Mouse (Mus musculus) kidney, adult 18-20 months (tissue): Measurements from ENCODE around the gene Slc38a1.

Experiments
- DNase-seq: peaks from one replicate; pipeline ENCODE4 v3.0.0; 2021

Gene Slc38a1

GRCm38 (mm10) chr15:96551569-96552380 lies 90.9 kb downstream of the Slc38a1 start:
- peak; percentile 37 for DNase-seq

GRCm38 (mm10) chr15:96551107-96551506 lies 91.6 kb downstream of the Slc38a1 start:
- DNase-seq: no peak

- DNase-seq: no peak
Measured at GRCm38 (mm10) chr15:96548363-96548762, 94.3 kb downstream of the Slc38a1 start.

- DNase-seq: peak; percentile 12
Measured at GRCm38 (mm10) chr15:96547256-96548195, 95.2 kb downstream of the Slc38a1 start.

GRCm38 (mm10) chr15:96543181-96543828 lies 99.4 kb downstream of the Slc38a1 start:
- DNase-seq: peak; percentile 50

- DNase-seq: no peak
Measured at GRCm38 (mm10) chr15:96542135-96542534, 100.6 kb downstream of the Slc38a1 start.

GRCm38 (mm10) chr15:96537272-96537671 lies 105.4 kb downstream of the Slc38a1 start:
- DNase-seq: no peak

GRCm38 (mm10) chr15:96536412-96536811 lies 106.3 kb downstream of the Slc38a1 start:
- DNase-seq: no peak

GRCm38 (mm10) chr15:96527686-96528085 lies 115.0 kb downstream of the Slc38a1 start:
- no peak for DNase-seq

- no peak for DNase-seq
Measured at GRCm38 (mm10) chr15:96524239-96524738, 118.4 kb downstream of the Slc38a1 start.
